Mouse (Mus musculus): ENCODE measurements at regions not wholly inside any gene's neighbourhood (a gene's known extent, or its start where the extent isn't known, plus 50 kb on each side); places are given as distances from the start of the nearest gene placed in this dataset.
"Not testable (repeated sequence)": the region's sequence is repeated elsewhere in the genome, so short reads cannot be mapped to it uniquely, and the experiment has no call there.

- DNase-seq (ENCODE audit: low read depth): no peak
Observed at GRCm38 (mm10) chrX:77307374-77307773, 203.4 kb upstream of the Tbl1x start.

GRCm38 (mm10) chrX:77314384-77314783 is 196.4 kb upstream of the Tbl1x start:
- DNase-seq (ENCODE audit: low read depth): peak; percentile 74

GRCm38 (mm10) chrX:77323644-77324043 is 187.2 kb upstream of the Tbl1x start:
- DNase-seq (ENCODE audit: low read depth): no peak

GRCm38 (mm10) chrX:77353181-77353580 is 157.6 kb upstream of the Tbl1x start:
- peak; percentile 8 for DNase-seq (ENCODE audit: low read depth)

DNA sequence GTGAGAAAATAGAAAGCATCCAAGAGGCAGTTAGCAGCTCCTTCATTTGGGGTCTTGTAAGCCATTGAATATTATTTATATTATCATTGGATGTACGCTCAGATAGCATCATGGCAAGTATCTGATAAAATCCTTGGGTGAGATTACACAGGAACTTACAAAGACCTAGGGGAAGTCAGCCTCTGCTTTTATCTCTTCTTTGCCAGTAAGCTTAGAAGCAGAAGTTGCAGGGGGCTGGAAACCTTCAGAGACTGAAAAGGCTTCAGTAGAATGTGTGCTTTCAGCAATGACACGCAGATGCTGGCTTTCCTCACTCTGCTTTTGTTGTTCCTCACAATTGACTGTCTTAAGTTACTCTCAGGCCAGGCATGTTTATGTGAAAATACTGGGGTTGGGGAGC is 150.3 kb upstream of the Tbl1x start:
- no peak for DNase-seq (ENCODE audit: low read depth)

DNA sequence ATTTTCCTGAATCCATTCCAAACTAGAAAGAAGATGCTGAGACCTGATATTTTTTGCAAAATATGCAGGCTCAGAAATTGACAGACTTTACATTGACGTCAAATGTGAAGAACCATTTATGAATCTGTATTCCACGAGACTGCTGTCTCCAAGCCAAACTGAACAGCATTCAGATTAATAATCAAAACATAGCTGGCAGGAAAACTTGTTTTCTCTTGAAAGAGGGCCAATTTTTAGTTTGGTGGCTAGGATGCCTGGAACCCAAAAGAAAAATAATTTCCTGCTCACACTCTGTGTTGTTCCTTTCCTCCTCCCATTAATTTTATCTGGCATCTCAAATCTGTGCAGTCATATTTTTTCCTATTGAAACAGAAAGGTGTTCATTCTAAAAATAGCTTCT is 149.7 kb upstream of the Tbl1x start:
- no peak for DNase-seq (ENCODE audit: low read depth)

DNA sequence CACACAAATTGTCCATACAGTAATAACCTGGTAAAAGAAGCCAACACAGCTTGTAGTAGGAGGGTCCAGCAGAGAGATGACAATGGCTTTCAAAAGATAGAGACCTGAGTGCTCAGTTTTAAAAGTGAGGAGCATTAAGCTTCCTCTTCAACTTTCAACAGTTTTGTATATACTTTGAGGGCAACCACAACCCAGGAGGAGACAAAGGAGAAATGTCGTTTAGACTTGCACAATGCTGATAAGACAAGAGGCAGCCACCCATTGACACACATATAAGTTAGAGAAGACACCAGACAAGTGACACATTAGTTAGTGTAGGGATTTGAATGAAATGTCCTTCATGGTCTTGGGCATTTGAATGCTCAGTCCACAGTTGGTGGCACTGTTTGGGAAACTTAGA is 147.2 kb upstream of the Tbl1x start:
- DNase-seq (ENCODE audit: low read depth): no peak

DNA sequence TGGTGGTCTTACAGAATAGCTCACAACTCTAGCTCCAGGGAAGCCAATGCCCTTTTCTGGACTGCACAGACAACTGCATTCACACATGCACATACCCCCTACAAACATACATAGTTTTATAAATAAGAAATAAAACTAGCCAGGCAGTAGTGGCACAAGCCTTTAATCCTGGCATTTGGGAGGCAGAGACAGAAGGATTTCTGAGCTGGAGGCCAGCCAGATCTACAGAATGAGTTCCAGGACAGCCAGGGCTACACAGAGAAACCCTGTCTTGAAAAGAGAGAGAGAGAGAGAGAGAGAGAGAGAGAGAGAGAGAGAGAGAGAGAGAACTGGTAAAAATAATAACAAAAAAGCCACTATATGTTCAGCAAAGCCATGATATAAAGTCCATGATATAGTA is 143.5 kb upstream of the Tbl1x start:
- no peak for DNase-seq (ENCODE audit: low read depth)

DNA sequence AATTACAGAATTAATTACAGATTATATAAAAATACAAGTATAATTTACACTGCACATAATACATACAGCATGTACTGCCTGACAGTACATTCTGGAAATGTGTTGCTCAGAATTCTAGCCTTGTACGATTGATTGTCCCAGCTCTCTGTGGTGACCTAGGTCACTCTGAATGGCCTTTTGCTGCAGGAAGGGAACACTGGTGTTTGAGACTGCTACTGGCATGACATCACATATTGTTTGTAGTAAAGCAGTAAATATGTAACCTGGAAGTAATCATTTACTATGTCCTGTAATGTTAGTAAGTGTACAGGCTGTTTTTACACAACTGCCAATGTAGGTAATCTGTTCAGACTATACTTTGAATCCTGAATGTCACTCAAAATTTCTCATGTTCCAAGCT is 123.5 kb upstream of the Tbl1x start:
- no peak for DNase-seq (ENCODE audit: low read depth)

DNA sequence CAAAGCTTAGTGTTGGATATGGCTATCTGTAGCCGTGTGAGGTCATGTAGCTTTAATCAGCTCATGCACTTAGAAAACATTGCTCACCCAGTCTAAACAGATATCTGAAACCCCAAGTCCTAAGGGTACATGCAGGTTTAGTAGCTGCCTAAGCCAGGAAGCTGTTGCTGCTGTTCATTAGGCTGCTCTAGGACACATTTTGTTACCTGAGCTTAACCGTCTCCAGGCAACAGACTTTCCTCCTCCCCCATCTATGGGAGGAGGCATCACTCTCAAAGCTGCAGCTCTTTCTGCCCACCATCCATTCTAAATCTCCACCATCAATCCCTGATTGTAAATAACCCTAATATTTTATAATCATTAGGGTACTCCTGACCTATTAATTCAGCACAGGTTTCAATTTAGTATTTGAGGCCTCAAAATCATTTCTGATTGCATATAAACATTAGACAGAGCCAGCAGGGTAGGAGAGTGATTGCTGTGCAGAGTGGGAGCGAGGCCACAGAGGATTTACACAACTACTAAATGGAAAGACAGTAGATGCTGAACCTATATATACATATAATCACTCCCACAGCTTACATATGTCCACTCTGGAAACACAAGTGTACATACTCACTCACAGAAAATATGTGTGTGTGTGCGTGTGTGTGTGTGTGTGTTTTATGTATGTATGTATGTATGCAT is 118.9 kb upstream of the Tbl1x start:
- no peak for DNase-seq (ENCODE audit: low read depth)

- no peak for DNase-seq (ENCODE audit: low read depth)
Observed at GRCm38 (mm10) chrX:77406896-77407295, 103.9 kb upstream of the Tbl1x start.

DNA sequence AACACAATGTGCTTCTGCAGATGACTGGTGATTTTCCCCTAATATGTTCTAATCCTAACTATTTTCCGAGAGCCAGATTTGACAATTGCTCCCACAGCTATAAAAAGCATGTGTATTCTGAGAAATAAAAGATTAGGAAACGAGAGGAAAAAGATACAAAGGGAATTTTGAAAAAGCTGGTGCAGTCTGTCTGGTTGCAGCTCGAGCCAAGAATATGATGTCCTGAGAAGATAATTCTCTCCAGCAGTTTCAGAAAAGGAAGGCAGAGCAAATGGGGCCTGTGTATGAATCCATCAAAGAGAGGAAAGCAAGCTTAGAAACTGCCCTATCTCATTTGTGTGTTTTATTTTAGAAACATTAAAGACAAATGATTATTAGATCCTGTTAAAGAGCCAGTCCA is 102.9 kb upstream of the Tbl1x start:
- DNase-seq (ENCODE audit: low read depth): no peak

- peak; percentile 20 for DNase-seq (ENCODE audit: low read depth)
Observed at GRCm38 (mm10) chrX:77409370-77409769, 101.4 kb upstream of the Tbl1x start.

DNA sequence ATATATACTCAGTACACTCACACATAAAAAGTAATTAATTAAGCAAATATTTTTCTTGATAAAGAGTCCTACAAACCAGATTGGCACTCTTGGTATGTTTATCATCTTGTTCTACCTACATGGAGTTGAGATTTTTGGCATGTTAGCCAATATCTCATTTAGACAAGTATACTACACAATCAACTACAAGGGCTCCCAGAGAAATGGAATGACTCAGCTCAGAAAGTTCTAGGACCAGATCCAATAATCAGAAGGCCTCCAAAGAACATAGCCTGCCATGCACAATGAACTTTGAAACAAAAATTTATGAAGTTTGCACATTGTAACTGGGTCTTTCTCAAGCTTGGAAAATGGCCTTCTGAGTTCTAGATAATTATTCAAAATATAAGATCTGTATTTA is 100.0 kb upstream of the Tbl1x start:
- DNase-seq (ENCODE audit: low read depth): peak; percentile 43

DNA sequence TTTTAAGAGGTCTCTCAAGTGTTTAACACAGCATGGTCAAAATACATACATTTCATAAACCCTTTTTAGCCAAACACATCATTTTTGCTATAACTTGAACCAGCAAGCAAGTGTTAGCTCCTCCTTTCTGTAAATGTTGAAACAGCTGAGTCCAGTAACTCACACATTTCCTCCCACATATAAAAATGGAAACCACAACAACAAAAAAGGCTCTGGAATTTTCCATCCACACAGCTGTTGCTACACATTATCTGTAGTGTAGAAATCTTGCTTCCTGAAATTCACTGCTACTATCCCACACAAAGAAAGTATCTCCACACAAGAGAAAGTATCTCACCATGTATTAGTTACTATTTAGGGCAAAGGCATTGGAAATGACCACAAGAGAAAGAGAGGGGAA is 96.7 kb upstream of the Tbl1x start:
- peak; percentile 25 for DNase-seq (ENCODE audit: low read depth)

GRCm38 (mm10) chrX:77417766-77418165 is 93.0 kb upstream of the Tbl1x start:
- peak; percentile 40 for DNase-seq (ENCODE audit: low read depth)

- no peak for DNase-seq (ENCODE audit: low read depth)
Observed at GRCm38 (mm10) chrX:77422206-77422605, 88.6 kb upstream of the Tbl1x start.

GRCm38 (mm10) chrX:77424792-77425727 is 85.8 kb upstream of the Tbl1x start:
- no peak for DNase-seq (ENCODE audit: low read depth)

DNA sequence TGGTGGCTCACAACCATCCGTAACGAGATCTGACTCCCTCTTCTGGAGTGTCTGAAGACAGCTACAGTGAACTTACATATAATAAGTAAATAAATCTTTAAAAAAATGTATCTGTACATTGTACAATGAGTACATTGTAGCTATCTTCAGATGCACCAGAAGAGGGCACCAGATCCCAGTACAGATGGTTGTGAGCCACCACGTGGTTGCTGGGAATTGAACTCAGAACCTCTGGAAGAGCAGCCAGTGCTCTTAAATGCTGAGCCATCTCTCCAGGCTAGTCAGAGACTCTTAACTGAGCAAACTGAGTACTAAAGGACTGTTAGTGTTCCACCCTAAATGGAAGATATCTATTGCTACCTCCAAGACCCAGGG is 85.1 kb upstream of the Tbl1x start:
- not testable (repeated sequence) for DNase-seq (ENCODE audit: low read depth)

GRCm38 (mm10) chrX:77426836-77427235 is 84.0 kb upstream of the Tbl1x start:
- DNase-seq (ENCODE audit: low read depth): not testable (repeated sequence)

DNA sequence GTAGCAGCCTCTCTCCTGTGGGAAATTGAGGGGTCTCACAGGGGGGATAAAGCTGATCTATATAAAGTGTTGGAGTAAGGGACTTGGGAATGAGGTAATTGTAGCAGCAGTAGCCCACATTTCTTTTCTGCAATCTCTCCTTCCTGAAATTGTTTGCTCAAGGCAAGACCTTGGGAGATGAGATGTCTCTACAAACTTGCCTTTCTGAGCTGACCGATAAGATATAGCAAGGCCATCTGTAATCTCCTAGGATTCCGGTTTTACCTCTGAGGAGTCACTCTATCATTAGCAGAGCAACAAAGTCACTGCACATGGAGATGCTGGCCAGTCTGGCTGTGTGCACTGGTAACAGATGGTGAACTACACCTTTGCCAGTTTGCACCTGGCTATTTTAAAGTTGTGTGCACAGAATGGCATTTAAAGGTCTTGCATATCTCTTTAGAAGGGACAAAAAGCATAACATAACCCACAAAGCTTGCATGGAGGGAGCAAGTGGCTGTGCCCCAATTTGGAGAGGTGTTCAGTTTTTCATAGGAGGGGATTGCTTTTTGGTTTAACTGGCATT is 78.7 kb upstream of the Tbl1x start:
- no peak for DNase-seq (ENCODE audit: low read depth)

GRCm38 (mm10) chrX:77432846-77433810 is 77.7 kb upstream of the Tbl1x start:
- peak; percentile 97 for DNase-seq (ENCODE audit: low read depth)

All from NIH3T3 (cell line).